Mouse (Mus musculus) lung, embryonic 15.5 days (tissue): ENCODE measurements at regions not wholly inside any gene's neighbourhood (a gene's known extent, or its start where the extent isn't known, plus 50 kb on each side); places are given as distances from the start of the nearest gene placed in this dataset.

Experiments
- ATAC-seq: fragments of 200-750 bp; cut with Nextera tagmentation; 2 replicates; pipeline ENCODE4 v1.8.0; 2017; ENCODE audit warnings: moderate number of reproducible peaks, borderline replicate concordance; ENCODE audit not compliant: low FRiP score, low TSS enrichment; ENCODE audit errors: extremely low read depth
- H3K27ac ChIP-seq: fragments of 300-500 bp; sonication (generic); 2 replicates; pipeline ENCODE4 v1.5.1; 2015; ENCODE audit warnings: moderate library complexity, mild to moderate bottlenecking, inconsistent platforms
- H3K27me3 ChIP-seq: fragments of 300-500 bp; sonication (generic); 2 replicates; pipeline ENCODE4 v1.6.1; 2015; ENCODE audit warnings: inconsistent platforms
- H3K36me3 ChIP-seq: fragments of 300-500 bp; sonication (generic); 2 replicates; pipeline ENCODE4 v1.6.1; 2015; ENCODE audit warnings: inconsistent platforms
- H3K4me1 ChIP-seq: fragments of 300-500 bp; sonication (generic); 2 replicates; pipeline ENCODE4 v1.6.1; 2015; ENCODE audit warnings: inconsistent platforms
- H3K4me2 ChIP-seq: fragments of 300-500 bp; sonication (generic); 2 replicates; pipeline ENCODE4 v1.6.1; 2015; ENCODE audit warnings: inconsistent platforms, mild to moderate bottlenecking, moderate library complexity
- H3K4me3 ChIP-seq: fragments of 300-500 bp; sonication (generic); 2 replicates; pipeline ENCODE4 v1.5.1; 2015; ENCODE audit warnings: mild to moderate bottlenecking, inconsistent platforms
- H3K9ac ChIP-seq: fragments of 300-500 bp; sonication (generic); 2 replicates; pipeline ENCODE4 v1.6.1; 2015; ENCODE audit warnings: inconsistent platforms
- H3K9me3 ChIP-seq: fragments of 300-500 bp; sonication (generic); 2 replicates; pipeline ENCODE4 v1.6.1; 2016; ENCODE audit warnings: inconsistent platforms
- WGBS: fragments of 180-500 bp; shearing (Covaris S2); methylation state at CpG from one replicate; pipeline ENCODE4 v1.1.7; 2015; 5-methylcytosine and 5-hydroxymethylcytosine counted together

- no peak overlapping the region for H3K27ac ChIP-seq
- no peak overlapping the region for H3K4me2 ChIP-seq
- no peaks in the 10 kb centered on the region for H3K9me3 ChIP-seq
- H3K36me3 ChIP-seq: no peaks in the 10 kb centered on the region
- no peak overlapping the region for H3K9ac ChIP-seq
- WGBS: 59% methylated on average over 1 of the region's 1 CpGs
- no peaks in the 10 kb centered on the region for H3K4me1 ChIP-seq
- no peaks in the 10 kb centered on the region for H3K27me3 ChIP-seq
- H3K4me3 ChIP-seq: no peak overlapping the region
- ATAC-seq: no peak
Observed at GRCm38 (mm10) chr5:95864252-95864651, 88.5 kb downstream of the E330014E10Rik start.

GRCm38 (mm10) chr5:95864725-95865492 lies 89.1 kb downstream of the E330014E10Rik start:
- no peaks in the 10 kb centered on the region for H3K9me3 ChIP-seq
- no peaks in the 10 kb centered on the region for H3K4me1 ChIP-seq
- H3K4me3 ChIP-seq: no peak overlapping the region
- H3K27me3 ChIP-seq: no peaks in the 10 kb centered on the region
- ATAC-seq: peak; percentile 62; the same call in 1 of the 2 replicates
- H3K4me2 ChIP-seq: no peak overlapping the region
- 46% methylated on average over 3 of the region's 3 CpGs for WGBS
- no peaks in the 10 kb centered on the region for H3K36me3 ChIP-seq
- no peak overlapping the region; the same call in 1 of the 2 replicates for H3K27ac ChIP-seq
- no peak overlapping the region for H3K9ac ChIP-seq

DNA sequence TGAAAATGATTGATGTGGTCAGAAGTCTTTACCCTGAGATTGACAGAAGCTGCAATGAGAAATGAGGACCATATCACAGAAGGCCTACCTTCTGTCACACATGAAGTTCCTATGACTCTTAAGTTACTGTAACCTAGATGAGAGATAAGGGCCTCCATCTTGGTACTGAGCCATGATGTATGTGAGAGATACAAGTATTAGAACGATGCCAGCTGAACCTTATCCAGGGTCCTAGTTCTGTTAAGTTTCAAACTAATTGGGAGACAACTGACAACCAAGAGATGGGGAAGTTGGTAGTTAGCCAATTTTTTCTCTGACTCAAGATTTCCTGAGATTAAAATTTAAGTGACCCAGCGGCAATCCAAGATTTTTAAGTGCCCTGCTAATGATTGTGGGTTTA lies 89.7 kb downstream of the E330014E10Rik start:
- WGBS: 51% methylated on average over 2 of the region's 2 CpGs
- Histone ChIP-seq H3K4me1 (no peaks in the 10 kb centered on the region), H3K4me2 (no peak overlapping the region), H3K4me3 (no peak overlapping the region), H3K27me3 (no peaks in the 10 kb centered on the region), H3K36me3 (no peaks in the 10 kb centered on the region), H3K9me3 (no peaks in the 10 kb centered on the region), H3K27ac (no peak overlapping the region), H3K9ac (no peak overlapping the region)
- ATAC-seq: peak; percentile 67; the same call in 1 of the 2 replicates

- Histone ChIP-seq H3K9me3 (no peaks in the 10 kb centered on the region), H3K4me2 (no peak overlapping the region), H3K4me1 (no peaks in the 10 kb centered on the region), H3K27ac (peak overlapping the region; percentile 44; the same call in 1 of the 2 replicates), H3K4me3 (no peak overlapping the region), H3K36me3 (no peaks in the 10 kb centered on the region), H3K27me3 (no peaks in the 10 kb centered on the region), H3K9ac (no peak overlapping the region)
- ATAC-seq: peak; percentile 67; the same call in 1 of the 2 replicates
- WGBS: 40% methylated on average over 4 of the region's 4 CpGs
Observed at GRCm38 (mm10) chr5:95866848-95867495, 89.8 kb upstream of the Cxcl13 start.

DNA sequence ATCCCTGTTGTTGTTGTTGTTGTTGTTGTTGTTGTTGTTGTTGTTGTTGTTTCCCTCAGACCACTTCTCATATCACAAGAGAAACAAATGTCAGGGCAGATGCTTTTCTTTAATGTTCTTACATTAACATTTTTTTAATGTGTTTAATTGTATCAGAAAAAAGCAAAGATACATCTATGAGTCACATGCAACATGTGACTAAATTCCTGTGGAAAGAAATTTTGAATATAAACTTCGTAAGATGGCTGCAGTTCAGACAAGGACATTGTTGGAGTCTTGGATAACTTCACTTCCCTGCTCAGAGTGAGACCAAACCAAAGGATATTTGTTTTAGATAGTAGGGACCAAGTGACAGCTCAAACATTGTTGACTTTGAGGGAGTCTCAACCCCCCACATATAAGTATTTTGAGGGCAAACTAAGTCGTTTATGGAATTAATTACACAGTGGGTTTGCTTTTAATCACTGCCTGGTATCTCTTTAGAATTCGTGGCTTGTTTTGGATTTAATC lies 86.4 kb upstream of the Cxcl13 start:
- no peaks in the 10 kb centered on the region for H3K27me3 ChIP-seq
- H3K9ac ChIP-seq: no peak overlapping the region
- ATAC-seq: no peak
- no peak overlapping the region for H3K4me2 ChIP-seq
- WGBS: 34% methylated on average over 3 of the region's 3 CpGs
- H3K36me3 ChIP-seq: no peaks in the 10 kb centered on the region
- no peaks in the 10 kb centered on the region for H3K4me1 ChIP-seq
- H3K4me3 ChIP-seq: no peak overlapping the region
- no peak overlapping the region for H3K27ac ChIP-seq
- H3K9me3 ChIP-seq: no peaks in the 10 kb centered on the region

GRCm38 (mm10) chr5:95874969-95875368 lies 81.8 kb upstream of the Cxcl13 start:
- Histone ChIP-seq H3K9me3 (no peaks in the 10 kb centered on the region), H3K4me3 (no peak overlapping the region), H3K4me1 (no peaks in the 10 kb centered on the region), H3K36me3 (no peaks in the 10 kb centered on the region), H3K27ac (no peak overlapping the region), H3K27me3 (no peaks in the 10 kb centered on the region), H3K4me2 (no peak overlapping the region), H3K9ac (no peak overlapping the region)
- ATAC-seq: peak; percentile 59; the same call in 1 of the 2 replicates
- WGBS: 35% methylated on average over 5 of the region's 5 CpGs

- Histone ChIP-seq H3K4me3 (no peak overlapping the region), H3K27me3 (no peaks in the 10 kb centered on the region), H3K36me3 (no peaks in the 10 kb centered on the region), H3K4me2 (no peak overlapping the region), H3K9me3 (no peaks in the 10 kb centered on the region), H3K4me1 (no peaks in the 10 kb centered on the region), H3K9ac (no peak overlapping the region), H3K27ac (no peak overlapping the region)
- no peak for ATAC-seq
Observed at GRCm38 (mm10) chr5:95880914-95881313, 75.8 kb upstream of the Cxcl13 start.
